Mouse (Mus musculus) heart, embryonic 12.5 days (tissue): Measurements from ENCODE around the gene Lrmda. TPM values are rescaled to one million over a fixed set of nuclear protein-coding genes. Genes with fewer than 3 reads are reported as not detected.

ENCODE experiments used
- ATAC-seq: fragments of 200-750 bp; cut with Nextera tagmentation; 2 replicates; pipeline ENCODE4 v1.8.0; 2017; ENCODE audit warnings: moderate TSS enrichment, moderate library complexity; ENCODE audit not compliant: insufficient number of reproducible peaks, low FRiP score
- H3K27ac ChIP-seq: fragments of 300-500 bp; sonication (generic); 2 replicates; pipeline ENCODE4 v1.5.1; 2016; ENCODE audit warnings: mild to moderate bottlenecking, moderate library complexity; ENCODE audit not compliant: poor library complexity, severe bottlenecking
- H3K27me3 ChIP-seq: fragments of 300-500 bp; sonication (generic); replicated peaks from 2 replicates; pipeline ENCODE4 v1.6.1; 2016; ENCODE audit warnings: mild to moderate bottlenecking, moderate library complexity
- H3K36me3 ChIP-seq: fragments of 300-500 bp; sonication (generic); 2 replicates; pipeline ENCODE4 v1.6.1; 2016; ENCODE audit warnings: mild to moderate bottlenecking, moderate library complexity
- H3K4me1 ChIP-seq: fragments of 300-500 bp; sonication (generic); replicated peaks from 2 replicates; pipeline ENCODE4 v1.6.1; 2016; ENCODE audit warnings: mild to moderate bottlenecking
- H3K4me2 ChIP-seq: fragments of 300-500 bp; sonication (generic); 2 replicates; pipeline ENCODE4 v1.6.1; 2016; ENCODE audit warnings: mild to moderate bottlenecking, moderate library complexity
- H3K4me3 ChIP-seq: fragments of 300-500 bp; sonication (generic); 2 replicates; pipeline ENCODE4 v1.5.1; 2016; ENCODE audit warnings: mild to moderate bottlenecking
- H3K9ac ChIP-seq: fragments of 300-500 bp; sonication (generic); 2 replicates; pipeline ENCODE4 v1.6.1; 2016; ENCODE audit warnings: mild to moderate bottlenecking, moderate library complexity
- H3K9me3 ChIP-seq: fragments of 300-500 bp; sonication (generic); replicated peaks from 2 replicates; pipeline ENCODE4 v1.6.1; 2016; ENCODE audit warnings: mild to moderate bottlenecking, moderate library complexity
- WGBS: fragments of 180-500 bp; shearing (Covaris S2); methylation state at CpG from one replicate; pipeline ENCODE4 v1.1.7; 2016; 5-methylcytosine and 5-hydroxymethylcytosine counted together
- polyA plus RNA-seq: library from polyadenylated mRNA; unstranded; fragments of >200 nt; fragmentation: Nextera tagmentation; extraction: Ambion mirVana; gene quantifications from 2 replicates; pipeline ENCODE4 v1.2.1, GENCODE M21; 2016

Gene Lrmda
- polyA plus RNA-seq, 1 experiment from 2014 or later: 1.0 TPM

GRCm38 (mm10) chr14:21986733-21987659 is 32.5 kb upstream of the Lrmda start:
- peak overlapping the region; percentile 86 for H3K27ac ChIP-seq
- no peaks in the 10 kb centered on the region for H3K36me3 ChIP-seq
- H3K27me3 ChIP-seq: peaks cover 40% of the 10 kb centered on the region
- ATAC-seq: peak; percentile 31
- peak overlapping the region; percentile 81 for H3K9ac ChIP-seq
- H3K4me2 ChIP-seq: peak overlapping the region; percentile 85
- peaks cover 45% of the 10 kb centered on the region for H3K4me1 ChIP-seq
- no peaks in the 10 kb centered on the region for H3K9me3 ChIP-seq
- under 1% methylated on average over 60 of the region's 61 CpGs for WGBS
- peak overlapping the region; percentile 73 for H3K4me3 ChIP-seq

GRCm38 (mm10) chr14:21987660-21988576 is 31.6 kb upstream of the Lrmda start:
- H3K4me2 ChIP-seq: peak overlapping the region; percentile 85
- peak overlapping the region; percentile 86 for H3K27ac ChIP-seq
- peak; percentile 75 for ATAC-seq
- peak overlapping the region; percentile 81 for H3K9ac ChIP-seq
- peaks cover 41% of the 10 kb centered on the region for H3K27me3 ChIP-seq
- under 1% methylated on average over 66 of the region's 74 CpGs for WGBS
- peak overlapping the region; percentile 73 for H3K4me3 ChIP-seq
- H3K9me3 ChIP-seq: no peaks in the 10 kb centered on the region
- peaks cover 36% of the 10 kb centered on the region for H3K4me1 ChIP-seq
- no peaks in the 10 kb centered on the region for H3K36me3 ChIP-seq

- peak overlapping the region; percentile 73 for H3K4me3 ChIP-seq
- under 1% methylated on average over 26 of the region's 26 CpGs for WGBS
- no peaks in the 10 kb centered on the region for H3K36me3 ChIP-seq
- H3K27ac ChIP-seq: peak overlapping the region; percentile 20; the same call in 1 of the 2 replicates
- H3K4me2 ChIP-seq: peak overlapping the region; percentile 85
- H3K9ac ChIP-seq: peak overlapping the region; percentile 38; the same call in 1 of the 2 replicates
- peaks cover 38% of the 10 kb centered on the region for H3K4me1 ChIP-seq
- H3K9me3 ChIP-seq: no peaks in the 10 kb centered on the region
- H3K27me3 ChIP-seq: peaks cover 46% of the 10 kb centered on the region
- ATAC-seq: no peak
Measured at GRCm38 (mm10) chr14:21988577-21989290, 30.8 kb upstream of the Lrmda start.

- Histone ChIP-seq H3K27me3 (peaks cover 50% of the 10 kb centered on the region), H3K27ac (peak within 1 kb of the TSS; percentile 20; the same call in 1 of the 2 replicates), H3K4me3 (peak within 1 kb of the TSS; percentile 73), H3K36me3 (no peaks in the 10 kb centered on the region), H3K4me1 (peaks cover 43% of the 10 kb centered on the region), H3K4me2 (peak within 1 kb of the TSS; percentile 85), H3K9ac (peak within 1 kb of the TSS; percentile 45), H3K9me3 (no peaks in the 10 kb centered on the region)
- no peak for ATAC-seq
- WGBS: under 1% methylated on average over 37 of the region's 37 CpGs
Measured at GRCm38 (mm10) chr14:21989291-21989913, 30.1 kb upstream of the Lrmda start, which contains the start of gene Zfp503. Gene Zfp503, minus strand, starts transcription at chr14:21989601.

- Histone ChIP-seq H3K27ac (no peak overlapping the region), H3K4me2 (peak overlapping the region; percentile 85), H3K9me3 (no peaks in the 10 kb centered on the region), H3K4me3 (peak overlapping the region; percentile 73), H3K4me1 (peaks cover 44% of the 10 kb centered on the region), H3K36me3 (no peaks in the 10 kb centered on the region), H3K9ac (0 out of 2 replicates have a peak overlapping the region, but pooled peaks have one; percentile 3), H3K27me3 (peaks cover 50% of the 10 kb centered on the region)
- no peak for ATAC-seq
- WGBS: 5% methylated on average over 31 of the region's 31 CpGs
Measured at GRCm38 (mm10) chr14:21990321-21991021, 29.0 kb upstream of the Lrmda start.

GRCm38 (mm10) chr14:21991251-21991780 is 28.2 kb upstream of the Lrmda start:
- Histone ChIP-seq H3K36me3 (no peaks in the 10 kb centered on the region), H3K27ac (no peak overlapping the region), H3K9me3 (no peaks in the 10 kb centered on the region), H3K4me1 (peaks cover 44% of the 10 kb centered on the region), H3K9ac (no peak overlapping the region), H3K27me3 (peaks cover 51% of the 10 kb centered on the region), H3K4me3 (peak overlapping the region; percentile 73), H3K4me2 (peak overlapping the region; percentile 85)
- WGBS: 3% methylated on average over 26 of the region's 26 CpGs
- ATAC-seq: no peak

GRCm38 (mm10) chr14:21991856-21992255 is 27.7 kb upstream of the Lrmda start:
- H3K9ac ChIP-seq: no peak overlapping the region
- peaks cover 44% of the 10 kb centered on the region for H3K4me1 ChIP-seq
- peak overlapping the region; percentile 85; the same call in 1 of the 2 replicates for H3K4me2 ChIP-seq
- no peak overlapping the region for H3K4me3 ChIP-seq
- H3K9me3 ChIP-seq: no peaks in the 10 kb centered on the region
- 29% methylated on average over 5 of the region's 5 CpGs for WGBS
- ATAC-seq: no peak
- H3K36me3 ChIP-seq: no peaks in the 10 kb centered on the region
- H3K27ac ChIP-seq: no peak overlapping the region
- H3K27me3 ChIP-seq: peaks cover 56% of the 10 kb centered on the region

GRCm38 (mm10) chr14:21992321-21992885 is 27.1 kb upstream of the Lrmda start:
- Histone ChIP-seq H3K9ac (no peak overlapping the region), H3K4me2 (no peak overlapping the region), H3K27ac (no peak overlapping the region), H3K4me1 (peaks cover 44% of the 10 kb centered on the region), H3K36me3 (no peaks in the 10 kb centered on the region), H3K4me3 (no peak overlapping the region), H3K9me3 (no peaks in the 10 kb centered on the region), H3K27me3 (peaks cover 58% of the 10 kb centered on the region)
- 61% methylated on average over 4 of the region's 4 CpGs for WGBS
- ATAC-seq: no peak

- Histone ChIP-seq H3K27ac (no peak overlapping the region), H3K4me1 (peaks cover 44% of the 10 kb centered on the region), H3K4me3 (peak overlapping the region; percentile 57), H3K9me3 (no peaks in the 10 kb centered on the region), H3K9ac (no peak overlapping the region), H3K27me3 (peaks cover 58% of the 10 kb centered on the region), H3K4me2 (peak overlapping the region; percentile 91), H3K36me3 (no peaks in the 10 kb centered on the region)
- no peak for ATAC-seq
- 25% methylated on average over 14 of the region's 14 CpGs for WGBS
Measured at GRCm38 (mm10) chr14:21993251-21994060, 26.1 kb upstream of the Lrmda start.
